Mouse (Mus musculus) erythroblast, embryonic 14.5 days (primary cell): ENCODE measurements around the gene Ankrd13c.

Experiments
- GATA1 ChIP-seq: IDR thresholded peaks from 2 replicates; pipeline ENCODE4 v1.6.1; 2012; ENCODE audit warnings: low read length, inconsistent platforms, mixed read lengths
- TAL1 ChIP-seq: IDR thresholded peaks from 3 replicates; pipeline ENCODE4 v1.6.1; 2012; ENCODE audit warnings: low read length, inconsistent platforms, mixed read lengths

- TF ChIP-seq TAL1, result no peak
- no peak for TF ChIP-seq GATA1
Measured at GRCm38 (mm10) chr3:158036329-158036988, 89.4 kb downstream of the Ankrd13c start, which contains the start of the genes Srsf11 and Lrrc40.
